Mouse (Mus musculus): ENCODE results near the gene Scgb2b27. TPM values are rescaled to one million over a fixed set of nuclear protein-coding genes. Genes with fewer than 3 reads are reported as not detected.
A peak's percentile ranks its signal among the peaks of the same experiment; 100 is the strongest.
"Not testable (repeated sequence)": the region's sequence is repeated elsewhere in the genome, so short reads cannot be mapped to it uniquely, and the experiment has no call there.

Gene Scgb2b27
- not detected in 2 replicates for polyA plus RNA-seq (2015; fragmentation: Nextera tagmentation; extraction: Ambion mirVana)

- no peaks in the 10 kb centered on the region for H3K27me3 ChIP-seq (replicated peaks)
- WGBS = 65% methylated on average over 4 of the region's 4 CpGs
These were observed at the start of gene Scgb2b27 for GRCm38 (mm10) chr7:34013842-34014241. Gene Scgb2b27 (minus strand): TSS chr7:34013942.

DNA sequence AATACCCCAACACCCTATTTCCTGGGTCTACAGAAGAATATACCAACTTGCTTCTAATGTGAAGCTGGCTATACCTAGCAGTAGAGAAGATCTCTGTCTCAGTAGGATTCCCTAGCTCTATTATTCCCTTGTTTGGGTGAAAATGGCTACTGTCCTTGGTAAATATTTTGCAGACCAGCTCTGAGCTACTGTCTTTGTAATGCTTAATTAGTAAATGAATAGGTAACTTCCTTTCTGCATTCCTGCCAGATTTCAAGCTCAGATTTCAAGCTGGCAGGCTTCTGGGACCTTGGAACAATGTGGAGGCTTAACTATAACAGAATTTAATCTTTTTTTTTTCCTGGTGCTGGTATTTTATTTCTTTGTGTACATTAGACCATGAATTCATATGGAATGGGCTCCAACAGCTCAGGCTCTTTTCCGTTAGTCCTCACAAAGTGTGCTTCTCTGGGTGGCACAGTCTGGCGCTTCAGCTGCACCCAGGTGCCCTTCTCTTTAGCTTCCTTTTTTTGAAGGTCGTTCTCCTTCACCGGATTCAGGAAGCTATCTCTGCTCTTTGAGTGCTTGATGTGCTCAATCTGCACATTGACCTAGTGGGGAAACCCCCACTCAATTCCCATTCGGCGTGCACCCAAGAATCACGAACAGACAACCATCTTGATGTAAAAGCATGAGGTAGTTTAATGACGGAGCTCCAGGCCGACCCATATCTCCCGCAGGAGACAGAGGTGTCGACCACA is 22.5 kb upstream of the Scgb2b27 start:
- not testable (repeated sequence) for H3K36me3 ChIP-seq; H3K9ac ChIP-seq; H3K4me1 ChIP-seq (replicated peaks); H3K27me3 ChIP-seq (replicated peaks); H3K27ac ChIP-seq; H3K9me3 ChIP-seq; H3K4me3 ChIP-seq (replicated peaks); ATAC-seq; H3K4me2 ChIP-seq (replicated peaks)
- 93% methylated on average over 11 of the region's 11 CpGs for WGBS

More at GRCm38 (mm10) chr7:34013842-34014241, at the start of gene Scgb2b27:
- no peaks in the 10 kb centered on the region for H3K36me3 ChIP-seq
- no peak within 1 kb of the TSS for H3K4me3 ChIP-seq (replicated peaks)
- H3K9me3 ChIP-seq = no peaks in the 10 kb centered on the region
- no peak for ATAC-seq
- no peak within 1 kb of the TSS for H3K27ac ChIP-seq
- no peak within 1 kb of the TSS for H3K4me2 ChIP-seq (replicated peaks)
- no peak within 1 kb of the TSS for H3K9ac ChIP-seq
- no peaks in the 10 kb centered on the region for H3K4me1 ChIP-seq (replicated peaks)

GRCm38 (mm10) chr7:34034579-34034978 is 20.8 kb upstream of the Scgb2b27 start:
- WGBS = 79% methylated on average over 4 of the region's 4 CpGs
- H3K27me3 ChIP-seq (replicated peaks); H3K9me3 ChIP-seq; H3K9ac ChIP-seq; ATAC-seq; H3K4me1 ChIP-seq (replicated peaks); H3K4me2 ChIP-seq (replicated peaks); H3K27ac ChIP-seq; H3K4me3 ChIP-seq (replicated peaks); H3K36me3 ChIP-seq: not testable (repeated sequence)

- WGBS = 95% methylated on average over 11 of the region's 11 CpGs
- Histone ChIP-seq H3K4me3 (replicated peaks) (no peak overlapping the region), H3K36me3 (no peaks in the 10 kb centered on the region), H3K27ac (no peak overlapping the region), H3K4me2 (replicated peaks) (no peak overlapping the region), H3K27me3 (replicated peaks) (no peaks in the 10 kb centered on the region), H3K9me3 (no peaks in the 10 kb centered on the region), H3K4me1 (replicated peaks) (no peaks in the 10 kb centered on the region), H3K9ac (no peak overlapping the region)
- ATAC-seq = no peak
These were observed 16.3 kb upstream of the Scgb2b27 start for GRCm38 (mm10) chr7:34030026-34030425.

DNA sequence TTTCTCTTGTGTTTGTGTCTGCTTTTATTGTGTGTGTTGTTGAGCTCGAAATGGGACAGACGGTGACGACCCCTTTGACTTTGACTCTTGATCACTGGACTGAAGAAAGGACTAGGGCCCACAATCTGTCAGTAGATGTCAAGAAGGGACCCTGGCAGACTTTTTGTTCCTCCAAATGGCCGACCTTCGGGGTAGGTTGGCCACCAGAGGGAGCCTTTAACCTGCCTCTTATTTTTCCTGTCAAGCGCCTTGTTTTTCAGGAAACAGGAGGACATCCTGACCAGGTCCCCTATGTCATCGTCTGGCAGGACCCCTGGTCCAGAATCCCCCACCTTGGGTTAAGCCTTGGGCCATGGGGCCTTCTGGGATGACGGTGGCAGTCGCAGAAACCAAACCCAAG is 13.5 kb upstream of the Scgb2b27 start:
- H3K27ac ChIP-seq; H3K4me3 ChIP-seq (replicated peaks); H3K27me3 ChIP-seq (replicated peaks); H3K36me3 ChIP-seq; H3K9me3 ChIP-seq; H3K4me2 ChIP-seq (replicated peaks); ATAC-seq; H3K9ac ChIP-seq; H3K4me1 ChIP-seq (replicated peaks): not testable (repeated sequence)
- WGBS = 91% methylated on average over 9 of the region's 9 CpGs

DNA sequence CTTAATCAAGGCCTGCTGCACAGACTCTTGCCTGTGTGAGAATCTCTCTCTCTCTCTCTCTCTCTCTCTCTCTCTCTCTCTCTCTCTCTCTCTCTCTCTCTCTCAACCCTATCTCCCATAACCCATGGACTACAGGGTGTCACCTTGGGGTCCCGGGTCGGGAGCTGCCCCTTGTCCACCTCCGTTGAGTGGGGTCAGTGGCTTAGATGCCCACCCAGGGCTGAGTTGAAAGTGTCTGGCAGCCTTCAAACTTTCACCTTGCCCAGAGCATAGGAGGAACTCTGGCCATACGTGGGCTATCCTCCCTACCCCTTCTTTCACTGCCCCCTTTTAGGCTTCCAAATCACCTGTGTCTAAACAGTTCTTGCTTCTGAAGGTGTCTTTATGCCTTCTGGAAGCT is 11.9 kb upstream of the Scgb2b27 start:
- H3K4me3 ChIP-seq (replicated peaks) = no peak overlapping the region
- WGBS = 80% methylated on average over 4 of the region's 4 CpGs
- no peaks in the 10 kb centered on the region for H3K27me3 ChIP-seq (replicated peaks)
- H3K4me2 ChIP-seq (replicated peaks) = no peak overlapping the region
- no peaks in the 10 kb centered on the region for H3K4me1 ChIP-seq (replicated peaks)
- H3K27ac ChIP-seq = no peak overlapping the region
- H3K36me3 ChIP-seq = no peaks in the 10 kb centered on the region
- no peaks in the 10 kb centered on the region for H3K9me3 ChIP-seq
- no peak for ATAC-seq
- no peak overlapping the region for H3K9ac ChIP-seq

- not testable (repeated sequence) for H3K9me3 ChIP-seq; H3K9ac ChIP-seq; ATAC-seq; H3K4me1 ChIP-seq (replicated peaks); H3K4me2 ChIP-seq (replicated peaks); H3K4me3 ChIP-seq (replicated peaks); H3K27me3 ChIP-seq (replicated peaks); H3K36me3 ChIP-seq; H3K27ac ChIP-seq
- 94% methylated on average over 1 of the region's 1 CpGs for WGBS
These were observed 7.4 kb upstream of the Scgb2b27 start, which contains the start of gene Scgb1b27 for GRCm38 (mm10) chr7:34021183-34021582. Gene Scgb1b27 (plus strand): TSS chr7:34021483.

- H3K36me3 ChIP-seq; H3K4me1 ChIP-seq (replicated peaks); H3K4me2 ChIP-seq (replicated peaks); H3K27me3 ChIP-seq (replicated peaks); H3K4me3 ChIP-seq (replicated peaks); H3K9me3 ChIP-seq; H3K9ac ChIP-seq; H3K27ac ChIP-seq: not testable (repeated sequence)
- peak; percentile 51; the same call in 1 of the 2 replicates for ATAC-seq
- WGBS = 26% methylated on average over 8 of the region's 9 CpGs
These were observed 31.5 kb downstream of the Scgb2b27 start for GRCm38 (mm10) chr7:33982281-33982680.

Other genes starting within 250 kb of the Scgb2b27 start
- not detected in 2 replicates for gene Scgb2b26, start 68.9 kb downstream of the Scgb2b27 start, polyA plus RNA-seq (2015; fragmentation: Nextera tagmentation; extraction: Ambion mirVana)
- not detected in 2 replicates for gene Scgb1b27, start 7.5 kb upstream of the Scgb2b27 start, polyA plus RNA-seq (2015; fragmentation: Nextera tagmentation; extraction: Ambion mirVana)
- gene Scgb1b30, start 81.5 kb upstream of the Scgb2b27 start, polyA plus RNA-seq (2015; fragmentation: Nextera tagmentation; extraction: Ambion mirVana) = not detected in 2 replicates
- 4.0 and 4.7 TPM in 2 replicates for gene Wtip, start 119.3 kb upstream of the Scgb2b27 start, polyA plus RNA-seq (2015; fragmentation: Nextera tagmentation; extraction: Ambion mirVana)
- gene Uba2, start 155.7 kb upstream of the Scgb2b27 start, polyA plus RNA-seq (2015; fragmentation: Nextera tagmentation; extraction: Ambion mirVana) = 156 and 168 TPM in 2 replicates
- gene Pdcd2l, start 182.7 kb upstream of the Scgb2b27 start, polyA plus RNA-seq (2015; fragmentation: Nextera tagmentation; extraction: Ambion mirVana) = 55.9 TPM in 2 replicates
- 421 and 423 TPM in 2 replicates for gene Gpi1, start 216.4 kb upstream of the Scgb2b27 start, polyA plus RNA-seq (2015; fragmentation: Nextera tagmentation; extraction: Ambion mirVana)
- not detected in 2 replicates for gene Gm6096, start 237.1 kb upstream of the Scgb2b27 start, polyA plus RNA-seq (2015; fragmentation: Nextera tagmentation; extraction: Ambion mirVana)